Mouse (Mus musculus) inflammation-experienced regulatory T-cells, adult 6 months (primary cell): ENCODE results near the gene Slc18b1. TPM values are rescaled to one million over a fixed set of nuclear protein-coding genes. Genes with fewer than 3 reads are reported as not detected.
A peak's percentile ranks its signal among the peaks of the same experiment; 100 is the strongest.

ENCODE experiments used
- ATAC-seq: one replicate; pipeline ENCODE4 v1.8.0; 2017
- polyA plus RNA-seq, 3 experiments: library from polyadenylated mRNA; unstranded; fragments of 100-300 nt; shearing (Covaris generic); gene quantifications; one replicate each; pipeline ENCODE4 v1.2.1; 2017

Gene Slc18b1
- polyA plus RNA-seq, 3 experiments from 2014 or later, result not detected

DNA sequence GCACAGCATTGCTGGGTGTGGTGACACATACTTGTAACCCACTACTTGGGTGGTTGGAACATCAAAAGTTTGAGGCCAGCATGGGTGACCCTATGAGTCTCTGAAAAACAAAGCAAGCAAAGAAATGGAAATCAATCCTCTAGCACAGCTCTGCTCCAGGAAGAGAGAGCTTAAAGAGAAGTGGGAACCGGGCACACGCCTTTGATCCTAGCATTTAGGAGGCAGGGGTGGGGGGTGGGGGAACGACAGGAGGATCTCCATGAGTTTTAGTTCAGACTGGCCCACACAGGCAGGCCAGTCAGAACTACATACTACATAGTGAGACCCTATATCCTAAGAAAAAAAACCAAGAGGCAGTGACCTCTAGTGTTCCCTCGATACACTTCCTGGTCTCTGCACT lies 9.4 kb downstream of the Slc18b1 start:
- no peak for ATAC-seq

DNA sequence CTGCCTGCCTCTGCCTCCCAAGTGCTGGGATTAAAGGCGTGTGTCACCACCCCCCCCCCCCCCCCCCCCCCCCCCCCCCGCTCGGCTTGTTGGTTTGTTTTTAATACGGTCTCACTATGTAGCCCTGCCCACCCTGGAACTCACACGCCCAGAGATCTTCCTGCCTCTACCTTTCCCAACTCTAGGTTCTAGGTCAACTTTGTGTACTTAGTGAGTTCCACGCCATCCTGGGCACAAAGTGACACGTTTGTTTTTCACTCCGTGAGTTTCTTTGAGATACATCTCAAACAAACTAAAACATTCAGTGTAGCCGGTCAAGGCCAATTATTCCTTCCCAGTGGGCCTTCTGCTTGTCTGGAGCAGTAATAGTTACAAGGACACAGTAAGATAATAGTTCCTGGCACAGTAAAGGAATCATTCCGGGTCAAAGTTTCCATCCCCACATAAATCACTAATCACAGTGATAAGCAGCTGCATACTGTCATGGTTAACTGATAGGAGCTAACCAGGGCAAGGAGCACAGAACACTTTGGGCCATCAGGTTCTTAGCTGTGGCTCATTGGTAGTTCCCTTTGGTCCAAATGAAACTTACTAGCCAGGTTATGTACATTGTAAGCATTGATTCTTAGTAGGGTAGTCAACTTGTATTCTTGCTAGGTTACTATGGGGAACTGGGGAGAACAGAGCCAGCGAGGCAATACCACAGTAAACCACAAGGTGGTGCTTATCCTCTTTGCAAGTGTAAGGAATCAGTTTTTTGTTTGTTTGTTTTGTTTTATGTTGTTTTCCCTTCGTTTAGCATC lies 15.1 kb downstream of the Slc18b1 start:
- peak; percentile 71 for ATAC-seq

DNA sequence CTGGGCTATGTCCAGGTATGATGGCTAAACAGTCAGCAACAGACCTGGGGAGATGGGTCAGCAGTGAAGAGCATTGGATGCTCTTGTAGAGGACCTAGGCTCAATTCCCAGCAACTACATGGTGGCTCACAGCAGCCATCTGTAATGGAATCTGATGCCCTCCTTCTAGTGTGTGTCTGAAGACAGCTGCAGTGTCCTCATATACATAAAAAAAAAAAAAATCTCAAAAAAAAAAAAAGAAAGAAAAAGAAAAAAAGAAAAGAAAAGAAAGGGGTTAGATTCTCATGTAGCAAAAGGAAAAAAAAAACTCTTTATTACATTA lies 15.6 kb downstream of the Slc18b1 start:
- no peak for ATAC-seq

DNA sequence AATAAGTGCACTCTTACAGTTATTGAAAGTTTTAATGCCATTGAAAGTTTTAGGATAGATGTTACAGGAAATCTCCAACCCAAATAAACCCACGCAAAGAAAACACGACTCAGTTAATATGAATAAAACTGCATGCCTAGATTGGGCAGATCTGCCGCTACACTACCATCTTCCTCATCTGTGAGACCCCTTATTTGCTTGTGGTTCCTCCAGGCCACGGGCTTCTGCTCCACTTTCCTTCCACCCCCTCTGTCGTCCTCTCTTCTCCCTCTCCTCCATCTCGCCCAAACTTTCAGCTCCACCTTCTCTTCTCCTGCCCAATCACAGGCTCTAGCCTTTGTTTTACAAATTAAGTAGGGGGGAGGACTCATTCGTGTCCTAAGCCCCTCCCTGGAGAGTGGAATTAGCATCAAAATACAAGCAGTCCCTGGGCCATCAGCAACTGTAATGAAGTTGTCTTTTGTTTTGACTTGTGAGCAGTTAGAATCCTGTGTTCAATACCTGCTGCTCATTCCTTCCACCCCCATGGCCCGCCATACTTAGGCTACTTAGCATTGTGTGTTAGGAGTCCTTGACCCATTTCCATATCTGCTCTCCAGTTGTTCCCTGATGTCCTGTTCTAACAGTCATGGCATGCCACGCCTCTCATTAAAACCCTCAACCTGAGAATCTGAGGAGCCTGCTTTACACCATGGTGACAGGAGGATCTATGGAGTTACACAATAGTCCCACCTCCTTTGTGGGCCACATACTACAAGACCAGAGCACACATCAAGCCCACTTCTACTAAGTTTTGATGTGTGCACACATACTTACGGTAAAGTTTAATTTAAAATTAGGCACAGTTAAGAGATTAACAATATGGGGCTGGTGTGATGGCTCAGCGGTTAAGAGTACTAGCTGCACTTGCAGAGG lies 16.3 kb downstream of the Slc18b1 start:
- no peak for ATAC-seq

DNA sequence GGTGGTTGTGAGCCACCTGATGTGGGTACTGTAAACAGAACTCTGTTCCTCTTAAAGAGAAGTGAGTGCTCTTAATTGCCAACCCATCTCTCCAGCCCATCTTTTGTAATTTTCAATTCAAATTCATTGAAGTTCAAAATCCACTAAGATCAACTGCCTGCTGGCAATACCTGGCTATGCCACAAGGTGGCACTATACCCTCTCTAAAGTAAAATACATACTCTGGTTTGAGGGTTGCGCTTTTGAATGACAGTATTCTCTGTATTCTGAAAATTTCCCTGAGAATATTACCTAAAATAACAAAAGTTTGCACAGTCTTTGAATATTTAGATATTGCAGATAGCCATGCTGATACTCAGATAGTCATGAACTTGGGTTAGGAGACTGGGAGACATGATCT lies 18.4 kb downstream of the Slc18b1 start:
- ATAC-seq, result peak; percentile 52

DNA sequence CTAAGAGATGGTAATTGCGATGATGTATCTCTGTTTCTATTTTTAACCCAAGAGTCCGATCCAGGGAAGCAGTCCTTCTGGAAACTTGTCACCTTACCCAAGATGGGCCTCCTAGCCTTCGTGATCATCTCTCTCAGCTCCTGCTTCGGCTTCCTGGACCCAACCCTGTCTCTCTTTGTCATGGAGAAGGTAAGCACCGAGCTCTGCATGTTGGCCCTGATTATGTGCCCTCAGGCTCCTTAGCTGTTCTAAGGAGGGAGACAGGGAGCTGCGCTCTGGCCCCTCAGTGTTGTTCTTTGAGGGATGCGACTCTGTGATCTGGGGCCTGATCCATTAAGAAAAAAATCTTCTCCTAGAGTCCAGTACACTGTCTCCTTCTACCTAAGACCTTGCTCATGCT lies 19.5 kb downstream of the Slc18b1 start:
- ATAC-seq, result no peak

DNA sequence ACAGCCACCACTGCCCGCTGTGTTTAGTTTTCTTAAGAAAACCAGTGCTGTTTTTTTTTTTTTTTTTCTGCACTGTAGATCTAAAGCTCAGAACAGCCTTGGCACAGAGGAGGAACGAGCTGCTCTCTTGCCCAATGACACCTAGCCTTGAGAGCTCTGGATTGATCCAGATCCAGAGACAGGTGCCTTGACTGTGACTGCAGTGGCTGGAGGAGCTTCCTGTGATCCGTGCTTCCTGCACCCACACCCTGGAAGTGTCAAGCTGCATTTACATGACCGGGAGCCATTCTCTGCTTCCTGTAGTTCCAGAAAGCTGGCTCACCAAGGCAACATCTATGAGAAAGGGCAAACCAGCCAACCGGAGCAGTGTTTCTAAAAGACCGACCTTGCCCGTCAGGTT lies 29.7 kb downstream of the Slc18b1 start:
- ATAC-seq, result no peak

DNA sequence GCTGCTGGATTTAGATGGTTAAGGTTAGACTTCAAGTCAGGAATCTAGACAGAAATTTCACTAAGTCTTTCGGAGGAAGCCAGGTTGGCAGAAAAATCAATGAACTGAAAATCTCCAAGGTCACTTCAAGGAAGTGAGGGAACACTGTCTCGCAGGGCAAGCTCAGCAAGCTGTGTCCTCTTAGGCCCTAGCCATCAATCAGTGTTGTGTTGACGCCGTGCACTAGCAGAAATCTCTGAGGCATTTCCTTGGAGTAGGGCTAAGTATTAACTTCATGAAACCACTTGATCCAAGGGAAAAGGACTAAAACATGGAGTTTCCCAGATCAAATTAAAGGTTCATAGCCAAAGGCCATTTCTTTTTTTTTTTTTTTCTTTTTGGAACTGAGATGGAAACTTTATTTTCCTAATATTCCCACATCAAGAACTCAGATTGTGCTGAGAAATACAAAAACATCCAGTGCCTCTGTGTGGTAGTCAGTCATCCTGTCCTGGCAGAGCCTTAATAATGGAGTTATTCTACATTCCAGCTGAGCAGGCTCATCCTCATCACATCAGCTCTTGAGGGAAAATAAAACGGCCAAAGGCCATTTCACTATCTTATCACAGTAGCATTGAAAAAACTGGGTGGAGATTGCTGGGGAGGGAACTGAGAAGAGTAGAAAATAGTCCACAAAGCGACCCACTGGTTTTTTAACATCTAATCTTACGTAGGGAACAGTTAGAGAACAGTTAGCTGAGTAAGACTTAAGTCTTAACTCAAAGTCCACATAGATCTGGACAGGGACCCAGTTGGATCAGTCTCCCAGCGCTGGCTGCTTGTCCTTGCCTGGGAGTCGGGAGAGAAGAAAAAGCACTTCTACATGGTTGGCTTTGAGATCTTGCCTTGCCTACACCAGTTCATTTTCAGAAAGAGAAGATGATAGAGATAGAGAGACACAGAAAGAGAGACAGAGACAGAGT lies 39.5 kb downstream of the Slc18b1 start:
- no peak for ATAC-seq

DNA sequence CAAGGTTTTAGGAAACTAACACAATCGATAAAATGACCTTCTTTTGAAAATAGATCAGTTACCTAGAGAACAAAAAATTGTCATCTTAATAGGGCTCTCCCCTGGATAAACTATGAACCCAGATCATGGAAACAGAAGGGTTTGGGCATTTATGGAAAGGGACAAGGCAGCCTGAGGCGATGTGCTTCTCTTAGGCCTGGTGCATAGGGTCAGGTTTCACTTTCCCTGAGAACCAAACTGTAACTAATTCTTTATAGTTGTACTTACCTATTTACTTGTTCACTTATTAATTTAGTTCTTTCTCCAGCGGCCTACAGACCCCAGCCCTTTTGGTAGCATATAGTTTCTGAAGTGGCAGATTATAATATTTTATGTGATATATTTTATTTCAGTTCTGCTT lies 40.3 kb downstream of the Slc18b1 start:
- ATAC-seq, result no peak

DNA sequence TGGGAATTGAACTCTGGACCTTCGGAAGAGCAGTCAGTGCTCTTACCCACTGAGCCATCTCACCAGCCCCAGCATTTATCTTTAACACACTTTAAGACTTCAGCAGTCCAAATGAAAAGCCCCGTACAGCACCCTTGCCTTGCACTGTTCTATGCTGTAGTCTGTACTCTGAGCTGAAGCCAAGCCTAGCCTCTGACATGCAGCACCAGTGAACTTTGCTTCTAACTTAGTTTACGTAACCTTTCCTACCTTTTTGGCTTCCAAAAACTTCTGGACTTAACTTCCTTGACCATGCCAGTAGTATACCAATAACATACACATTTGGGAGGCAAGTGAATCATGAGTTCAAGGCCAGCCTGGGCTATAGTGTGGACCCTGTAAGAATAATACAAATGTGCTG lies 42.1 kb downstream of the Slc18b1 start:
- no peak for ATAC-seq

DNA sequence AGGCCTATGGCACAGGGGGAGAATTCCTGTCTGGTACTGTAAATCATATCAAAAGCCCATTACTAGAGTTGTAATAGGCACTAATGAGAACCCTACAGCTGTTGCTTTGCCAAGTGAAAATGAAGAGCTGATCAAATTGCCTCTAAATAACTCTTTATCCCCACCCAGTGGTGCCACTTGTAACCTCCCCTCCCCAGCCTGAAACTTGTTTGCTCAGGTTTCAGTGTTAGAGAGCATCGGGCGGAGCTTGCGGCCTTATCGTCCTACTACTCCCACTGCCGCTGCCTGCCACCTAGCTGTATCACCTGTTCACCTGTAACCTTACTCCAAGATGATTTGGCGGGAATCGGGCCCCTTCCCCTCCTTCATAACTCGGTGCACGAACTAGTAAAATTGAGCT lies 42.6 kb downstream of the Slc18b1 start:
- no peak for ATAC-seq

DNA sequence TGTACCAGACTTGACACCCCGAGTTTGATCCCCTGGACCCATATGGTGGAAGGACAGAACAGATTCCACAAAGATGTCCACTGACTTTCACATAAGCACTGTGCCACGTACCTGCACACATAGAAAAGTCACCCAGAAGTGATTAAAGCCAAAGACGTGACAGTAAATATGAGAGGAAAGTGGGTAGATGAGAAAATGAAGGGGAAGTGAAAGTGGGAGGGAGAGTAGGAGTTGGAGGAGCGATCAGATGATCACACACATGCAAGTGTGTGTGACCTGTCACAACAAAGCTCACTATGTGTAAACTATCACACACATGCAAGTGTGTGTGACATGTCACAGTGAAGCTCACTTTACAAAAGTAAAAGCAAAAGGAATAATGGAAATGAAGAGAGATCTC lies 43.7 kb downstream of the Slc18b1 start:
- no peak for ATAC-seq

DNA sequence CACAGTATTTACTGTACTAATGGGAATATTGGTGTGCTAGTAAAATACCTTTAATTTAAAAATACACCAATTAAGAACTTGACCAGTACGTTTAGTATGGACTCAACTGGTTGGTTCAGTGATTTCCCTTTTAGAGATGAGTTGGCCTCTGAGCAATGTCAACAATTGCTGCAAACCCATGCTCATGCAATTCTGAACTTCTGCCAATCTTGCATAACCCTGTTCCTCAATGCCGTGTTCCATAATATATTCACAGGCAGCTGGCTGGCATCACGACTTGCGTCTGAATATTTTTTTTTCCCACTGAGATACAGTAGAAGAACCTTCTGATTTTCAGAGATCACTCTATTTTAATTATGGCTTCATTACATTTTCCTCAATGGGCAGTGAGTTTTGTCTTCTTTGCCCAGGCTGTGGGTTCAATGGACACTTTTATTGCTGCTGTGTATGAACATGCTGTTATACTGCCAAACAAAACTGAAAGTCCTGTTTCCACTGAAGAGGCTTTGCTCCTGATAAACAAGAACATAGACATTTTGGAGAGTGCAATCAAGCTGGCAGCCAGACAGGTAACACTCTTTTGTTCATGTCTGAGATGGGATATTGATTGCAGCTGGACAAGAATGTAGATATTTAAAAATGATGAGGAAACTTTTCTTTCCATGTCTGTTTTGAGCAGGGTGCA lies 54.6 kb downstream of the Slc18b1 start, which contains the start of gene Vnn3:
Vnn3 (plus strand) TSS at position 235 of the 685 bp plus-strand sequence.
- ATAC-seq, result no peak

DNA sequence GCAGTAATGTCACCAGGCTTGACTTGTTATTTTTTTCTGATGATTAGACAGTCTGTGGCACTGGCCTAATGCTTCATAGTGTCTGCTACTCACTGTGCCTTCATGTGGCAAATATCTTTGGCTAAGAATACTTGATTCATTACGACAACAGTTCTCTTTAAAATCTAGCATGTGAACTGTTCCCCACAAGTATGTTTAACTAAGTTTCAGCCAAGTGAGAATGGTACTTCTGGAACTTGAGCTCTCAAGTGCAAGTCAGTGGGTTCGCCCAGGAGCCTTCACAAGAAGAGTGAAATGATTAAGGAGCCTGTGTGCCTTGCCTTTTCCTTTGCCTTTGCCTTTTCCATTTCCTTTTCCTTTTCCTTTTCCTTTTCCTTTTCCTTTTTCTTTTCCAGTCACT lies 55.3 kb downstream of the Slc18b1 start:
- ATAC-seq, result no peak

DNA sequence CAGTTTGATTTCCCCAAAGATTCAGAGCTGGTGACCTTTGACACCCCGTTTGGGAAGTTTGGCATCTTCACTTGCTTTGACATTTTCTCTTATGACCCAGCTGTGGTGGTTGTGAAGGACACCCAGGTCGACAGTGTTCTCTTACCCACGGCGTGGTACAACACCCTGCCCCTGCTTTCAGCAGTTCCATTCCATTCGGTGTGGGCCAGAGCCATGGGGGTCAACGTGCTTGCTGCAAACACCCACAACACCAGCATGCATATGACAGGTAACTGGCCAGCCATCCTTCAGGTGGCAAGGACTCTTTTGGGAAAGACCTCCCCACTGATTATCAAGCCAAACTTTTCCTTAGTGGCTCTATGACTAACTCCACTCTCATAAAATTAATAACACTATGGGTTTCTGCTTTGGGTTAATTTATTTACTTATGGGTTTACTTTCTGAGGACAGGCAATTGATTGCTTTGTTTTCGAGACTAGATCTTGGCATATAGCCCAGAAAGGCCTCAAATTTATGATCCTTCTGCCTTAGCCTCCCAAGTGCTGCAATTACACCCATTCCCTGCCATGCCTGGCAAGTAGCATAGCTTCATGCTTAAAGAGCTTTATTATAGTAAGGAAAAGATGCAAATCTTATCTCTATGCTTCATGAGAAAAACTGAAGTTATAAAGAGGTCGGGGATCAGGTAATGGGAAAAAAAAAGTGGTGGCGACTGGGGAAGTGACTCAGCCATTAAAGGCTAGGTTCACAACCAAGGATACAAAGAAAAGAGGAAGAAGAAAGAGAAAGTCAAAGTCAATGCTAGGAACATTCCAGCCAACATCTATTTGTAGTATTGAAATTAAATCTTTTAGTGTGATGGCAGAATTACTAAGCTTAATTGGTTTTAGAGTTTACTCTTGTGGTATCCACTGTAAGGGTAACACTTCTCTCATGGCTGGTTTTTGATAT lies 67.9 kb downstream of the Slc18b1 start:
- no peak for ATAC-seq

Other genes with a start within 250 kb of the Slc18b1 start
- gene Rps12, start 9.7 kb upstream of the Slc18b1 start, polyA plus RNA-seq, result 100 to 1,000 TPM in 2 of 3 experiments, 10 to 100 TPM in 1; 92.3 to 940 (median 123) TPM
- not detected for gene Vnn3, start 54.5 kb downstream of the Slc18b1 start, polyA plus RNA-seq
- not detected for gene Vnn1, start 97.7 kb downstream of the Slc18b1 start, polyA plus RNA-seq
- not detected for gene Taar1, start 123.4 kb downstream of the Slc18b1 start, polyA plus RNA-seq
- gene Taar2, start 141.6 kb downstream of the Slc18b1 start, polyA plus RNA-seq, result not detected
- gene Taar3, start 152.6 kb downstream of the Slc18b1 start, polyA plus RNA-seq, result not detected
- gene Taar4, start 163.5 kb downstream of the Slc18b1 start, polyA plus RNA-seq, result not detected
- not detected for gene Taar5, start 173.7 kb downstream of the Slc18b1 start, polyA plus RNA-seq
- gene Taar6, start 188.7 kb downstream of the Slc18b1 start, polyA plus RNA-seq, result not detected
- not detected for gene Taar7a, start 196.5 kb downstream of the Slc18b1 start, polyA plus RNA-seq
- not detected for gene Taar7b, start 203.0 kb downstream of the Slc18b1 start, polyA plus RNA-seq
- gene Taar7d, start 230.2 kb downstream of the Slc18b1 start, polyA plus RNA-seq, result not detected
- gene Taar7e, start 240.6 kb downstream of the Slc18b1 start, polyA plus RNA-seq, result not detected